Mouse (Mus musculus) CD4-positive, CD25-positive, alpha-beta regulatory T cell, adult 2 months (primary cell): ENCODE measurements around the gene Pus10.

Experiments used
- DNase-seq: peaks from one replicate; pipeline ENCODE4 v3.0.0-alpha.2; 2012; ENCODE audit warnings: low read depth, low spot score

The Pus10 gene

DNA sequence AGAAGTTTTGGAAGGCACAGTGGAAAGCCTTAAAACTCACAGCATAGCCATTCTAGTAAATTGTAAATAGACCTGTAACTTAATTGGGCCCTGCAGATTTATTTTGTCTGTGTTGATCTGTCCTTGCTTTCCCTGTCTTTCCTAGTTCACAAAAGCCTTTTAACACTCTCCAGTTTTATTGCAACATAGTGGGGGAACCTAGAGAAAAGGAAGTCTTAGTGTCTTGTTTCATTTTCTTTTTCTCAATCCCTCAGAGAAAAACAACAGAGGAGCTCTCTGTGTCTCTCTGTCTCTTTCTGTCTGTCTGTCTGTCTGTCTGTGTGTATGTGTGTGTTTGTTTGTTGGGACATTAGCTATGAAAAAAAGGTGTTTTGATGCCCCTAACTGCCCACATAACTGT lies 30.4 kb downstream of the Pus10 start:
- peak; percentile 14 for DNase-seq

- no peak for DNase-seq
Measured at GRCm38 (mm10) chr11:23698526-23698925, 33.1 kb downstream of the Pus10 start.

DNA sequence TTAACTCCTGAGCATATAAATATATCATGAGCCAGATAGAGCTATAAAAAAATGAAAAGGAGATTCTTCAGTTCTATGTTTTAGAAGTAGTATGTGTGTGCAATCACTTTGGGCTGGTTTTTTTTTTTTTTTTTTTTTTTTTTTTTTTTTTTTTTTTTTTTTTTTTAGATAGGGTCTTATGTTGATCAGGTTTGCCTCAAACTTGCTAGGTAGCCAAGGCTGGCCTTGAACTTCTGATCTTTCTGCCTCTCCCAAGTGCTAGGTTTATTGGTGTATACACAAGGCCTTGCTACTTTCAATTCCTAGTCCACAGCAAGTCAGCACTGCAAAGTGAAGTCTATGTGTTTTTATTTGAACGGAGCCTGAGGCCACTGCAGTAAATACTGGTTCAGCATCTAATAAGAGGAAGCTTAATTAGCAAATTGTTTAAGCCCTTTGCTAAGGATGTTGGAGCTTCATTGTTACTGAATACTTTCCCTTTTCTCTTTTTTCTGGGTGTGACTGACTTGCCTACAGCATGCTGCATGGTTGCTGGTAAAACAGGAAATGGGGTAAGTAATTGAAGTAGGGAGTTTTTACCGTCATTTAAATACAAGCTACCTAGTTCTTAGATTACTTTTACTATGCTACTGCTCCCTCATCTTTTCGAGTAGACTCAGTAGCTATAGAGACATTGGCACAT lies 34.1 kb downstream of the Pus10 start:
- DNase-seq: peak; percentile 68

DNA sequence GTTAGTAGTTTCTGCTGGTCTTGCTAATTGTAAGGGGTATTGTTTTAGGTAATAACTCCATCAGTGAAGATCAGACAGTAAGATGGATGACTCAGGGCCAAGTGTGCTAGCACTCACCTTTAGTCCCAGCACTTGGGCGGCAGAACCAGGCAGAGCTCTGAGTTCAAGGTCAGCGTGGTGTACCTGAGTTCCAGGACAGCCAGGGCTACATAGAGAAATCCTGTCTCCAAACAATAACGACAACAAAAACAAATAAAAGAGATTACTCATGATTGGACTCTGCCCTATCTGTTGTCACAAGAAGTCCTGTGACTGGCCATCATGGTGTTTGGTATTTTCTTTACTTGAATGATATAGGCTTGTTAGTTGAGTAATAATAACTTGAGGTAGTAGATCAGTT lies 36.4 kb downstream of the Pus10 start:
- no peak for DNase-seq

GRCm38 (mm10) chr11:23704604-23705294 lies 39.3 kb downstream of the Pus10 start:
- DNase-seq: no peak

DNA sequence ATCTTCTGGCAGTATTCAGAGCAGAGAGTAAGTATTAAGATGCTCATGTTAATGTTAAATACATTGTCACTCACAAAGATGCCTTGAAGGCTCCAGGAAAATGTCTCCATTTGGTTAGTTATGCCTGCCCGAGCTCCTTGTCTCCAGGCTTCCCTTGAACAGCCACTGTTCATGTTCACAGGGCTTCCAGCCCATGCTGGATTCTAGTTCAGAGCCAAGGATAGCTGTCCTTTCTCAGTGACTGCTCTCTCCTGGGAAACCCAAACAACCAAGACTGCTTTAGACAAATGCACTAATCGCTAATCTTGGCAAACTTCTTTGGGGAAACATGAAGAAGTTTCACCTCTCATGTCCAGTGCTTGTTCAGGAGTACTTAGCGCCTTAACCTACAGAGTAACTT lies 46.8 kb downstream of the Pus10 start:
- no peak for DNase-seq

DNA sequence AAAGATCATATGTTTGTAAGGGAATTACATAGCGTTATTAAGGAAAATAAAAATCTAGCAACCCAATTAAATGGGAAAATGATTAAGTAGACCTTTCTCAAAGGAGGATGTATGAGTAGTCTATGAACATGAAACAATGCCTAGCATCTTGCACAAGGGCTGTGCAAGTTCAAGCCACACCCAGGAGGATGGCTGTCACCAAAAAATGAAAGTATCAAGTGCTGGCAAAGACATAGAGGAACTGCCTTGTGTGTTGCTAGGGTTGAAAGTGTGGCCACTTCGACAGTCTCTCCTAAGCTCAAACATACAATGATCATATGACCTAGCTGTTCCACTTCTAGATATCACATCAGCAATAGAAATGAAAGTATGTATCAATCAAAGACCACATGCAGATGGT lies 53.4 kb downstream of the Pus10 start:
- DNase-seq: no peak

DNA sequence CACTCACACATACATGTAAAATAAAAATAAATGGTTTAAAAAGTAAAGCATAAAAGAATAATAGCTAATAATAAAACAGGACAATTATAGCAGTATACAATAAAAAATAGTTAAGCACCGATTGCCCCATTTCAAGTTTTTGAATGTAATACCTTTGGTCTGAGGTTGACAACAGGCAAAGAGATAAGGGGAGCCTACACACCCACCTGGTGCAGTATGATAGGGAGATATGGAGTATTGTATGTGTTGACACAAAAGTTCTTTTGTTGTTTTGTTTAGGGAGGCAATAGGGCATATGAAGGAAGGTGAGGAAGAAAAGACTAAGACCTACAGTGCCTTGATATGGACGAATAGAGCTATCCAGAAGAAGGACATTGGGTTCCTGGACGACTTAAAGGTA lies 54.4 kb downstream of the Pus10 start:
- no peak for DNase-seq

DNA sequence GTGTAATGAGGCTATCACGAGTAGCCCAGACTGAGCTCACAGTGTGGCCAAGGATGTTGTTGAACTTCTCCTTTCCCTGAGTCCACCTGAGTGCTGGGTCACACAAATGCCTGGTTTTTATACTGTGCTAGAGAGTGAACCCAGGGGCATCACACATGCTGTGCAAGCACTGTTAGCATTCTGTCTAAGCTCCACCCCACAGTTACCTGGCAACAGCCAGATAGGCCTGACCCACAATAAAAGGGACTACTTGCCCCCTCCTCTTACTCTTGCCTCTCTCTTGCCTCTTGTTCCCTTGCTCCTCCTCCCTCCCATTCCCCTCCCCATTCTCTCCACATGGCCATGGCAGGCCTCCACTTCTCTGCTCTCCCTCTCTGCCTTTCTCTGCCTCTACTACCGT lies 56.9 kb downstream of the Pus10 start:
- no peak for DNase-seq

DNA sequence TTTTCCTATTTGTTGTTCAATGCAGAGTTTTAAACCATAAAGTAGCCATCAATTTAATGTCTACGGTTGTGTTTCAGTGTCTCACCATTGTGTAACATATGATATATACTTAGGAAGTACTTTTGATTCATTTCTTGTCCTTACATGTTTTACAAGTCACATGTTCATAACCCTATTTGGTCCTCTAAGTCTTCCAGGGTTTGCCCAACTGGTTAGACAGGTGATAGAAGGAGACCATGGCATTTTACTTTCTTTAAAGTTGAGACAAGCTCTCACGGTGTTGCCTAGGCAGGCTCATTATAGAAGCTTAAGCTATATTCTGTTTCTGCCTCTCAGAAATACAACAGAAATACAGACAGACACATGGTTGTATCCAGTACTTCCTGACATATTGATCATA lies 60.4 kb downstream of the Pus10 start:
- no peak for DNase-seq

DNA sequence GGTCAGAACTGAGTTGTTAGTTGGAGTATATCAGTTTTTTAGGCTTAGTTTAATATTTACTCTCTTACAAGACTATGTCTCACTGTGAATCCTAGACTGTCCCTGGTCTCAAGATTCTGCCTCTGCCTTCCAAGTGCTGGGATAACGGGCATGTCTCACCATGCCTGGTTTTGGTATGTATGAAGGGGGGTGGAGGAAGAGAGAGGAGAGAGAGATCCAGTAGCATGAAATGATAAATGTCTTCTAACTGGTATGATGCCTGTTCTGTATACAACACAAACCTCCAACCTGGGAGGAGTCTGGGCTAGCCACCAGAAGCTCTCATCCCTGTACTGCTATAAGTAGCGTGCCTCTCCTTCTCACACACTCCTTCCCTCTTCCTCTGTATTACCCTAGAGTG lies 61.0 kb downstream of the Pus10 start:
- no peak for DNase-seq

- no peak for DNase-seq
Measured at GRCm38 (mm10) chr11:23728186-23728585, 62.7 kb downstream of the Pus10 start.

DNA sequence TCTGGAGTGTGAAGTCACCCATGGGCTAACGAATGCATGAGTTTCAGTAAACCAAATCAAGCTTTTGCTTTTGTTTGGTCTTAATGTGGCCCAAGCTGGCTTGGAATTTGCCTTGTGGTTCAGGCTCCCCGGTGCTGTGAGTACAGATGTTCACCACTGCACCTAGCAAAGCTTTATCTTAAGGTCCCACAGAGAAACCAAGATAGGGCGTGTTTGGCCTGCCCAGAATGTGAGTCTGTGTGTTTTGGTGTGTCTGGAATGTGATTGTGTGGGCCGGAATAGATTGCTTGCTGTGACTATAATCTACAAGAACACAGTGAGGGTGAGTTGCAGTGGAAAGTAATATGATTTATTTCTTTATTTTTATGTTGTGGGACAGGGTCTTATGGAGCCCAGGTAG lies 64.6 kb downstream of the Pus10 start:
- no peak for DNase-seq

GRCm38 (mm10) chr11:23732840-23733239 lies 67.4 kb downstream of the Pus10 start:
- no peak for DNase-seq

DNA sequence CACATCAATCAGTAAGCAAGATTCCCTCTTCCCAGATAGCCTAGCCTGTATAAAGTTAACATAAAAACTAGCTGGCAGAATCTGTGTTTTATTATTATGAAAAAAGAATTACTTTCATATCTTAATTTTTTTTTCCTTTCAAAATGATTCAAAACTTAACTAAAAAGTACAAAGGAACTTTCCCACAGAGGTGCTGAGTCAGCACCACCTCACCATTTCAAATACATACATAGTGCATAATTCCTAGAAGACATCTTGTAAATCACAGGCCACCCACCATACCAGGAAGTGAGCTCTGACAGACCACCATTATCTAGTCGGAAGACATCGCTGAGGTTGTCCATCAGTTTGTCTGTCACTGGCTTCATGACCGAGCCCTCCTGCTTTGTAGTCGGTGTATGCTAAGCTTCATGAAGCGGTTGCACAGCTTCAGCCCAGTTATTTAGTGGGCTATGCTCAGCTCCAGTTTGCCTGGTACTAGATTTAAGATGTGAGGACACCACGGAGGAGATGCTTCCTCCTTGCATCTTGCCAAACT lies 69.3 kb downstream of the Pus10 start:
- peak; percentile 29 for DNase-seq

- no peak for DNase-seq
Measured at GRCm38 (mm10) chr11:23735820-23736470, 70.5 kb downstream of the Pus10 start.

DNA sequence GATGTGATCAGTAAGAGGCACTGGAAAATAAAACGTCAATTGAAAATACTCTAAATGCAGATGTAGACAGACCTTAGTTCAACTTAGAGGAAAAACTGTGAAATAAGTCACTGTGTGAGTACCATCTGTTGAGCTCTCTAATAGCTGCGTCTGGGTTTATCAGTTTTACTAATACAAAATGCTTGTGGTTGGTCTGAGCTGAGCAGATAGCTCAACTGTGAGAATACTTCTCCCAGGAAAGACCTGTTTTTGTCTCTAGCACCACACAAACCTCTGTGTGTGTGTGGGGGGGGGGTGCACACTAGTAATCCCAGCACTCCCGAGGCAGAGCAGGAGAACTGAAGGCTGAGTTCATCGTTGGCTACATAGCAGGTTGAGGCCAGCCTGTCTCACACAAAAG lies 75.4 kb downstream of the Pus10 start:
- DNase-seq: no peak

GRCm38 (mm10) chr11:23741386-23741785 lies 75.9 kb downstream of the Pus10 start:
- no peak for DNase-seq

DNA sequence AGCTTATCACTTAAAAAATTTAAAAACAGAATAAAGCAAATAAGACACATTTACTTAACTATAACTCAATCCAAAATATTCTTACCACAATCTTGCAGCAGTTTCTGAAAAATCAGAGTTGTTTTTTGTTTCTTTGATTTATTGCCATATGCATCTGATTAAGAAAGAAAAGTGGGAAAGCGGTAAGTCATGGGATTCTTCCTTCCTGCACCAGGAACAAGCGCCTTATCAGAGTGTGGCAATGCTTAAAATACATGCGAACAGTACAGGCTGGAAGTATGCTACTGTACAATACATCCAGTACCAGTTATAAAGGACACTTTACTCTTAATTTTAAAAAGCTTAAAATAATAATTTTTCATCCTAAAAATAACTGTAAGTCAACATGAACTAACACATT lies 78.9 kb downstream of the Pus10 start:
- DNase-seq: no peak

DNA sequence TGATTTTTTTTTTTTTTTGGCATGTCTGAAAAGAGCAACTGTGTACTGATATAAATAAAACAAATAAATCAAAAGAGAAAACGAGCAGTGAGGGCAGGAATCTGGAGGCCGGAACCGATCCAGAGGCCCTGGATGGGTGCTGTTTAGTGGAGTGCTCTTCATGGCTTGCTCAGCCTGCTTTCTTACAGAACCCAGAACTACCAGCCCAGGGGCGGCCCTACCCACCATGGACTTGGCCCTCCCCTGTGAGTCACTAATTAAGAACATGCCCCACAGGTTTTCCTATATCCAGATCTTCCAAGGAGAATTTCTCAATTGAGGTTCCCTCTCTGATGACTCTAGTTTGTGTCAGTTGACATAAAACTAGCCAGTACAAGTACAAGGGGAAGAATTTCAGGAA lies 80.6 kb downstream of the Pus10 start:
- no peak for DNase-seq

DNA sequence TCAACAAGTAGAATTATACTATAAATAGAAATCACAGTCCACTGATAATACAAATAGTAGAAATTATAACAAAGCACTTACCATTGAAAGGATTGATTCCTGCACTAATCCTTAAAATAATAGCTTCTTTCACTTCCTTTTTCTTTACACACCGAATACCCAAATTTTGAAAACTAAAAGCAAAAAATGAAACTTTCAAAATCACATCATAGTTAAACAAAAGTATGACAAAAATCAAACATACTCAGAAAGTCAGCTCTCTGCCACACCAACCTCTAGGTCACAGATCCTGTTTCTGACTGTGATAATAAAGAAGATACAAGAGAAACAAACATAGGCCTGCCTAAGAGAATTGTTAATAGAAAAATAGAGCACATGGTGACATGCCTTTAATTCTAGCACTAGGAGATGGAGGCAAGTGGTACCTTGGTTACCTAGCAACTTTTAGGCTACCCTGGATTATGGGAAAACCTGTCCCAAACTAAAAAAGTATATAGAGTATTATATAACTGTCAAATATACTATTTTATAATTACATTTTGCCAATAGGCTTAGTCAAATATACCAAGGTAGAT lies 87.7 kb downstream of the Pus10 start:
- no peak for DNase-seq

DNA sequence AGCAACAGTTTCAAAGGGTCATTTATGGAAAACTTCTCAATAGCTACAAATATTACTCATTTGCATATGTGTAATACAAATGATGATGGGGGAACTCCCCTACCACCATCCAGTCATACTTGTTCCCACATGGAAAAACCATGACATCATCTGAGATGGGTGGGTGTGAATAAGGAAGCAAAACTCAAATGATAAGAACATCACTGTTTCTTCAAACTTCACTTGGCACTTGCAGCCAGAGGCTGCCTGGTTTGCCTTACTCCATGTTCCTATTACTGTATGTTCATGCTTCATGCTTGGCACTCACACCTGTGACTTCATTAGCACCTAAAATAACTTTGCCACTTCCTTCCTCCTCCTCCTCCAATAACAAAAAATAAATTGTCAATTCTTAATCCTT lies 88.9 kb downstream of the Pus10 start:
- DNase-seq: peak; percentile 78
